Mouse (Mus musculus): ENCODE data around the gene Nubp1.
A peak's percentile ranks its signal among the peaks of the same experiment; 100 is the strongest.

Gene Nubp1

GRCm38 (mm10) chr16:10411764-10412746, at the start of gene Nubp1:
Gene Nubp1, plus strand, starts transcription at chr16:10411948.
- DNase-seq (ENCODE audit: low spot score) = peak; percentile 92

GRCm38 (mm10) chr16:10363061-10363460, 48.7 kb upstream of the Nubp1 start:
- no peak for DNase-seq (ENCODE audit: low spot score)

GRCm38 (mm10) chr16:10365796-10366195, 46.0 kb upstream of the Nubp1 start:
- no peak for DNase-seq (ENCODE audit: low spot score)

GRCm38 (mm10) chr16:10366240-10367217, 45.2 kb upstream of the Nubp1 start:
- peak; percentile 51 for DNase-seq (ENCODE audit: low spot score)

GRCm38 (mm10) chr16:10369468-10369934, 42.2 kb upstream of the Nubp1 start:
- DNase-seq (ENCODE audit: low spot score) = no peak

GRCm38 (mm10) chr16:10369996-10370395, 41.8 kb upstream of the Nubp1 start:
- DNase-seq (ENCODE audit: low spot score) = no peak

DNA sequence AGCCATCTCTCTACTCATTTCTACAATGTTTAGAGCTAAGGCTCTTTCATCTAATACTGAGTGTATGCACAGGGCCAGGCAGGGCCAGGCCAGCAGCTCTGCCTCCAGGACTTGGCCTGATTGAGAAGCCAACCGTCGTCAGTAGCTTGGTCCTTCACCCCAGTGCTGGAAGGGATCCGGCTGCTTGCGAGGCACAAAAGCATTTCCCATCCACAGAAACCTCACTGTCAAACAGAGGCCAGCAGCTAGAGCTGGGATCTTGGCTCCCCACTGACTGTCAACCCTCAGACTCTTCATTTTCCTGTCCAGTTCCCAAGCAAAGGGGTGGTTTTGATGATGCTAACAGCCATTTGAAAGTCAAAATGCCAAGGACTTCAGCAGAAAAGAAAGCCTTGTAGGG, 39.4 kb upstream of the Nubp1 start:
- no peak for DNase-seq (ENCODE audit: low spot score)

GRCm38 (mm10) chr16:10374254-10375011, 37.3 kb upstream of the Nubp1 start:
- DNase-seq (ENCODE audit: low spot score) = peak; percentile 68

DNA sequence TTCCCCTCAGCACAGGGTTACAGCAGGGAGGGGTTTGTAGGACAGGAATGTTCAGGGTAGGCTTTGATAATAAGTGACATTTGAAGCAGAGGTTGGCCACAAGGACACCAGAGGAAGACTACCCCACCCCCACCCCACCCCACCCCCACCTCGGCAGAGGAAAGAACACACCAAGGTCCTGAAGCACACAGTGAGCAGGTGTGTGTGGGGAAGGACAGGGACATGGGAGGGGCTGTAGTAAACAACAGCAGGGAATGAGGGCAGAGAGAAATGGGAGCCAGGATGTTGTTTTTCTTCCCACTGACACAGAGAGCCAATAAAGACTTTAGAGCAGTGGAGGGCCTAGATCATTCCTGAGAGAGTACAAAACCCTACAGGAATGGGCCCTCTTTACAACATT, 34.5 kb upstream of the Nubp1 start:
- no peak for DNase-seq (ENCODE audit: low spot score)

GRCm38 (mm10) chr16:10379531-10379930, 32.2 kb upstream of the Nubp1 start:
- no peak for DNase-seq (ENCODE audit: low spot score)

DNA sequence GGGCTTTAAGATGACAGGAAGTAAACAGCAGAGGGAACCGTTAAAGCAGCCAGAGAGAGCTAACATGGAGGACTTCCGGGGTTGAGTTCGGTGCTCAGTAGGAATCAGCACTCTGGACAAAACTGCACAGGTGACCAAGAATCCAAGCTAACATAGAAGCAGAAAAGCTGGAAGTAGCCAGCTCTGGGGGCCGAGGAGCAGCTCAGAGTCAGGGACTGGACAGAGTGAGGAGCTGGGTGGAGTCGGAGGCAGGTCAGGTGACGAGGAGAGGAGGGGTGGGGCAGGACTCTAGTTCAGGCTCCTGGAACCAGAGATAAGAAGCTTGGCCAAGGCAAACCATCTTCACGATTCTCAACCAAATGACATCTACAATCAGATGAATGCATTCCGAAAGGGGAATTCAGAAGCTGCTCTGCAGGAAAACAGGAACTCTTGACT, 27.7 kb upstream of the Nubp1 start:
- DNase-seq (ENCODE audit: low spot score) = no peak

GRCm38 (mm10) chr16:10384544-10384943, 27.2 kb upstream of the Nubp1 start:
- DNase-seq (ENCODE audit: low spot score) = no peak

- peak; percentile 39 for DNase-seq (ENCODE audit: low spot score)
Measured at GRCm38 (mm10) chr16:10385261-10385660, 26.5 kb upstream of the Nubp1 start.

- DNase-seq (ENCODE audit: low spot score) = no peak
Measured at GRCm38 (mm10) chr16:10388634-10389365, 22.9 kb upstream of the Nubp1 start.

- no peak for DNase-seq (ENCODE audit: low spot score)
Measured at GRCm38 (mm10) chr16:10392587-10392986, 19.2 kb upstream of the Nubp1 start.

GRCm38 (mm10) chr16:10394699-10395540, 16.8 kb upstream of the Nubp1 start, which contains the start of gene Tekt5:
Gene Tekt5, minus strand, starts transcription at chr16:10395490.
- DNase-seq (ENCODE audit: low spot score) = peak; percentile 57

GRCm38 (mm10) chr16:10398755-10399154, 13.0 kb upstream of the Nubp1 start:
- no peak for DNase-seq (ENCODE audit: low spot score)

DNA sequence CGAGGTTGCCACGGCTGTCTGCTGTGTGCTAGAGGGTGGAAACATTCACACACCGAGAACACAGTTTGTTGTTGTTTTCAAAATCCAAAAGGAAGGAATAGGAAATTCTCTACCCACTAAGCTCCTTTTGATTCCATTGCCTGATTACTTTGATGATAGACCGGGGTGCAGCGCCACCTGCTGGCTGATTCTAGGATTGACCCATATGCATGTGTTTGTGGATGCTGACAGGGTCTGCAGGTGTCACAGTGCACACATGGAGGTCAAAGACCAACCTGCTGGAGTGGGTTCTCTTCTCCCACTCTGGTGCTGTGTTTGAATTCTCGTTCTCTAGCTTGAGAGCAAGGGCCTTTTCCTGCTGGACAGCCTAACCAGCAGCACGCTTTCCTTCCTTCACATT, 12.6 kb upstream of the Nubp1 start:
- peak; percentile 85 for DNase-seq (ENCODE audit: low spot score)

DNA sequence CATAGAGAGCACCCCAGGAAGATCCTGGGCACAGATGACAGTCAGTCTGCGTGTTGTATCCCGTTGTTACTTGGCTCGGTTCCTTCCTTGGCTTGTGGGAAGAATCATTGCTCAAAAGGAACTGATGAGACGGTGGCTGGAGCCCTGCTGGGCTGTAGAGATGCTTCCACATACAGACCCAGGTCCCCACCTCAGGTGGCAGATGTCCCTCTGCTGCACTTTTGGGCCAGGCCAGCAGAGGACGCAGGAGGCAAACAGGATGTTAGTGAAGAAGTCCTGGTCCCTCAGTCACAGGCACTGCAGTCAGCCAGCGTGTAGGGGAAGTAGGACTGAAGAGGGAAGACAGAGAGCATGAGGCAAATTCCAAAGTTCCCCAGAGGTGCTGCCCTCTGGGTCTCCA, 4.2 kb downstream of the Nubp1 start:
- no peak for DNase-seq (ENCODE audit: low spot score)

- DNase-seq (ENCODE audit: low spot score) = no peak
Measured at GRCm38 (mm10) chr16:10416866-10417265, 5.1 kb downstream of the Nubp1 start.

Measured in urinary bladder, postnatal 25 days (tissue).